Mouse (Mus musculus) natural killer cell, adult 2 months (primary cell): ENCODE data around the gene Tnks2.

ENCODE experiments used
- DNase-seq, 2 experiments: peaks; one replicate each; pipeline ENCODE4 v3.0.0; 2022; ENCODE audit warnings: low spot score in 2 of 2

Tnks2 gene

GRCm38 (mm10) chr19:36822701-36823100 lies 11.3 kb upstream of the Tnks2 start:
- DNase-seq: no peak

GRCm38 (mm10) chr19:36827650-36828049 lies 6.4 kb upstream of the Tnks2 start:
- DNase-seq: no peak

- no peak for DNase-seq
These were observed 5.7 kb upstream of the Tnks2 start for GRCm38 (mm10) chr19:36828322-36828721.

GRCm38 (mm10) chr19:36832951-36833787 lies 863 bp upstream of the Tnks2 start:
- peak; percentile 50 to 54 for DNase-seq

GRCm38 (mm10) chr19:36834532-36835431 lies 750 bp downstream of the Tnks2 start:
- peak in 1 of 2 experiments; percentile 54 for DNase-seq

- no peak for DNase-seq
These were observed 2.0 kb downstream of the Tnks2 start for GRCm38 (mm10) chr19:36836035-36836434.

DNA sequence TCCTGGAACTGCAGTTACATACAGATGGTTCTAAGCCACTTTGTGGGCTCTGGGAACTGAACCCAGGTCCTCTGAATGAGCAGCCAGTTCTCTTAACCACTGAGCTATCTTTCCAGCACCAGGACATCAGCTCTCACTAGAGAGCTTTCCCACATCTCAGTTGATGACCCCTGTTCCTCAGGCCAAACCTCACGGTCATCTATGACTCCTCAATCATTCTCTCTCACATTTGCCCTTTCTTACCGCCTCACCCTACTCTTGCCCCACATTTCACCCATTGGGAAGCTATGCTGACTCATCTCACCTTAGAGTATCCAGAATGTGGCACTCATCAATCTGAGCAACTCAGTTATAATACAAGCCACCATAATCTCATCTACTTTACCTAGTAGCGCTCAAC lies 6.3 kb downstream of the Tnks2 start:
- no peak for DNase-seq

GRCm38 (mm10) chr19:36843866-36844265 lies 9.8 kb downstream of the Tnks2 start:
- no peak for DNase-seq

DNA sequence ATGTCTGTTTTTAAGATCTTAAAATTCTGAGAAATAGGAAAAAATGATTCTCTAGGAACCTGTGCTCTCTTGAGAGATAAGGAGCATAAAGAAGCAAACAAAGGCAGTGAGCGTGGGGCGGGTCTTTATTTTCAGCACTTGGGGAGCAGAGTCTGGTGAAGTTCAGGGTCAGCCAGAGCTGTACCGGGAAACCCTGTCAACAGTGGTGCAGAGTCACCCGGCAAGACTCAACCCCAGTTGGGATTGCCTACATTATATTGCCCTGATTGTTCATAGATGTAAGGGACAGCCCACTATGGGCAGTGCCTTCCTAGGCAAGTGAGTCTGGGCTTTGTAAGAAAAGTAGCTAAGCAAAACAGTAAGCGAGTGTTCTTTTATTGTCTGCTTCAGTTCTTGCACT lies 11.9 kb downstream of the Tnks2 start:
- DNase-seq: no peak

DNA sequence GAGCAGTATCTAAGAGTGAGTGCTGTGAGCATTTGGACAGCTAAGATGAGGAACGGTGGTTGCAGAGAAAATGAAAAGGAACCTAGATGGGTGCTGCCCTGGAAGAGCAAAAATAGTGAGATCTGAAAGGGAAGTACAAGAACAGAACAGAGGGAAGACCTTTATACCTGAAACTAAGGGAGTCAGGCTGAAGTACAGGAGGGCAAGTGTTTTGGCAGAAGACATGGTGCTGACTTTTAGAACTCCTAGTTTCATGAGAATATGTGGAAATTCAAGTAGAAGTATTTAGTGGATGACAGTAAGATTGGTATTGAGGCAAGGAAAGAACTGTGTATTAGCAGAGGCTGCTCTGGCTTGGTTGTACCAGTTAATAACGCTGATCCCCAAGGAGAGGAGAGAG lies 19.8 kb downstream of the Tnks2 start:
- DNase-seq: no peak

- DNase-seq: no peak
These were observed 23.8 kb downstream of the Tnks2 start for GRCm38 (mm10) chr19:36857851-36858250.

- no peak for DNase-seq
These were observed 26.4 kb downstream of the Tnks2 start for GRCm38 (mm10) chr19:36860393-36860792.

DNA sequence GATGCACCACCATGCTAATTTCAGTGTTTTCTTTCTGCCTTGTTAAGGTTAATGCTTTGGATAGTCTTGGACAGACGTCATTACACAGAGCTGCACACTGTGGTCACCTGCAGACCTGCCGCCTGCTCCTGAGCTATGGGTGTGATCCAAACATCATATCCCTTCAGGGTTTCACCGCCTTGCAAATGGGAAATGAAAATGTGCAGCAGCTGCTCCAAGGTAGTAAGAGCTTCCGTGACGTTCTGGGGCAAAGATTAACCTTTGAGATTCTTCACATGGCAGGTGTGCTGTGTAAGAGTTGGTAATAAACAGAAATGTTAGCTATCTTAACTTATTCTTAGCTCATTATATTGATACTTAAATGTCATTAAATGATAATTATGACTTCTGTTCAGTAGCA lies 31.9 kb downstream of the Tnks2 start:
- no peak for DNase-seq

DNA sequence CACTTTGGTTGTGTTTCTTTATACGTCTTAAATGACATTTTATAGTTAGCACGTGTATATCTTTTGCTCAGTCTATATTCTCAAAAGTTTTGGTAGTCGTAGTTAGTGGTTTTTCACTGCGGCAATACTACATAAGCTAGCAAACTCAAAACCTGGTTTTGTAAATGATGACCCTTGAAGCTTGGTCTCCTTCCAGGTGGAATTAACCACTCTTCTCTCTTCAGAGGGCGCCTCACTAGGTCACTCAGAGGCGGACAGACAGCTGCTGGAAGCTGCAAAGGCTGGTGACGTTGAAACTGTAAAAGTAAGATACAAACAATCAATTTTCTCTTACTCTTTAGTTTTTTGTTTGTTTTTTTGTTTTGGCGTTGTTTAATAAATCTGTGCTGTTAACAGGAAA lies 33.4 kb downstream of the Tnks2 start:
- no peak for DNase-seq

GRCm38 (mm10) chr19:36868675-36869074 lies 34.6 kb downstream of the Tnks2 start:
- peak; percentile 2 for DNase-seq

- no peak for DNase-seq
These were observed 40.6 kb downstream of the Tnks2 start for GRCm38 (mm10) chr19:36874651-36875050.

DNA sequence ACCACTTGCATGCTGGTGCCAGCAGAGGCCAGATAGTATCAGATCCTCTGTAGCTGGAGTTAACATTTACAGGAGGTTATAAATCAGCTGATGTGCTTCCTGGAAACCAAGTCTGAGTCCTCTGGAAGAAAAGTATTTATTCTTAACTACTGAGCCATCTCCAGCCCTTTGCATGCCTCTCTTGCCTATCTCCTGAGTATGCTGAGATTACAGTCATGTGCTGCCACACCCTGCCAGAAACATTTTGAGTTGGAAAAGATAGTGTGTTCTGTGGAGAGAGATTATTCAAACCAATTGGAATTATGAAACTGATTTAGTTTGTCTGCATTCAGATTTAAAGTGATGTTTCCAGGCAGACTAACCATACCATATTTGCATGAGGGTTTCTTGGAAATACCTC lies 43.3 kb downstream of the Tnks2 start:
- no peak for DNase-seq

DNA sequence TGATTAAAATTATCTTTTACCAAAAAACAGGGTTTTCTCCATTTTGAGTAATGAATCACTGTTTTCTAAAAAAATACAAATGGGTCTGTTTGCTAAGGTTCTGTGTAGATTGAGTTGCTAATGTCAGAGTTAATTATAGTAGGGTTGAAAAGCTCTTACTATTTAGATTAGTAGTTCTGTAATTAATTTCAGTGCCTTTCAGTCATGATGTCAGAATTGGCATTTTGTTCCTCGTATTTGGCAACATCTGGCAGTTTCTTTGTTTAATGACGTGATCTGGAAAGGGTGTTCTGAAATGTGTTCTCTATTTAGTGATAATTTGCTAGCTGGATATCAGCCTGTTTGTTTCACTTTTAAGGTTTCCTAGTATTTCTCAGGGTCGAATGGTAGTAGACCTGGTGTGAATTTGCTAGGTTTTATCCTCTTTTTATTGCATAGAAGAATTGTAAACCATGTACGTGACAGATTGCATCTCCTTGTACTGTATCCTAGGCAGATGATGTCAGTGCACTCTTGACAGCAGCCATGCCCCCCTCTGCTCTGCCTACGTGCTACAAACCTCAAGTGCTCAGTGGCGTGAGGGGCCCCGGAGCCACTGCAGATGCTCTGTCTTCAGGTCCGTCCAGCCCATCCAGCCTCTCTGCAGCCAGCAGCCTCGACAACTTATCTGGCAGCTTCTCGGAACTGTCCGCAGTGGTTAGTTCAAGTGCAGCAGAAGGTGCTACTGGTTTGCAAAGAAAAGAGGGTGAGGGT lies 44.9 kb downstream of the Tnks2 start:
- DNase-seq: no peak

- peak in 1 of 2 experiments; percentile 23 for DNase-seq
These were observed 49.1 kb downstream of the Tnks2 start for GRCm38 (mm10) chr19:36883119-36883518.

- no peak for DNase-seq
These were observed 52.3 kb downstream of the Tnks2 start for GRCm38 (mm10) chr19:36886316-36886715.

GRCm38 (mm10) chr19:36887706-36888105 lies 53.7 kb downstream of the Tnks2 start:
- DNase-seq: no peak

DNA sequence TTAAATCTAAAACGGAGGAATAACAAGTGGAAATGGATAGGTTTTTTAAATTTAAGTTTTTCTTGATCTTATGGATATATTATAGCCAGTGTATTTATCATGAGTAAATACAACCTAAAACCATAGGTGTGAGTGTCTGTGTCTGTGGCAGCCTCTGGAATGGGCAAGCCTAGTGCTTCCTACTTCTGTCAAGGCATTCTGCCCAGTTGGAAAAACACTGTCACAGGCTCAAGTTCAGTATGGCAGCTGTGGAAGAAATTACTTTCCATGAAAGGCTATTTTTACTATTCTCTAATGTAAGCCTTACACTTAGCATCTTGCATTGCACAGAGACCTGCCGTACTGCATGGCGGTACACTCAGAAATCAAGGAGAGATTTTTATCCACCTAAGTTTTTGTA lies 57.7 kb downstream of the Tnks2 start:
- DNase-seq: no peak
